Mouse (Mus musculus) midbrain, postnatal 0 days (tissue): ENCODE measurements around the gene Pxmp4. TPM values are rescaled to one million over a fixed set of nuclear protein-coding genes. Genes with fewer than 3 reads are reported as not detected.

ENCODE experiments used
- ATAC-seq: fragments of 200-750 bp; cut with Nextera tagmentation; 2 replicates; pipeline ENCODE4 v1.8.0; 2017; ENCODE audit warnings: moderate number of reproducible peaks, mild to moderate bottlenecking, moderate TSS enrichment, moderate library complexity; ENCODE audit not compliant: low FRiP score
- DNase-seq: peaks from one replicate; pipeline ENCODE4 v3.0.0-alpha.2; 2015; ENCODE audit warnings: low spot score
- H3K27ac ChIP-seq: fragments of 300-500 bp; sonication (generic); 2 replicates; pipeline ENCODE4 v1.5.1; 2014; ENCODE audit warnings: low read depth, mild to moderate bottlenecking, low read length, mixed read lengths
- H3K27me3 ChIP-seq: fragments of 300-500 bp; sonication (generic); 2 replicates; pipeline ENCODE4 v1.6.1; 2014; ENCODE audit warnings: low read length, control low read depth, mixed read lengths; ENCODE audit not compliant: insufficient read depth
- H3K36me3 ChIP-seq: fragments of 300-500 bp; sonication (generic); 2 replicates; pipeline ENCODE4 v1.6.1; 2014; ENCODE audit warnings: low read length, control low read depth, mixed read lengths; ENCODE audit not compliant: insufficient read depth
- H3K4me1 ChIP-seq: fragments of 300-500 bp; sonication (generic); 2 replicates; pipeline ENCODE4 v1.6.1; 2014; ENCODE audit warnings: mild to moderate bottlenecking, control low read depth, antibody characterized with exemption, low read length, mixed read lengths; ENCODE audit not compliant: insufficient read depth
- H3K4me2 ChIP-seq: fragments of 300-500 bp; sonication (generic); 2 replicates; pipeline ENCODE4 v1.6.1; 2014; ENCODE audit warnings: low read depth, mild to moderate bottlenecking, low read length, mixed read lengths; ENCODE audit not compliant: poor library complexity, severe bottlenecking
- H3K4me3 ChIP-seq: fragments of 300-500 bp; sonication (generic); 2 replicates; pipeline ENCODE4 v1.5.1; 2014; ENCODE audit warnings: low read depth, mild to moderate bottlenecking, low read length, moderate library complexity
- H3K9ac ChIP-seq: fragments of 300-500 bp; sonication (generic); replicated peaks from 2 replicates; pipeline ENCODE4 v1.6.1; 2014; ENCODE audit warnings: mild to moderate bottlenecking, low read length, moderate library complexity, mixed read lengths; ENCODE audit not compliant: poor library complexity, severe bottlenecking
- H3K9me3 ChIP-seq: fragments of 300-500 bp; sonication (generic); 2 replicates; pipeline ENCODE4 v1.6.1; 2016; ENCODE audit warnings: low read length, control low read depth
- CTCF ChIP-seq: IDR thresholded peaks from 2 replicates; pipeline ENCODE4 v1.5.1; 2016; ENCODE audit warnings: antibody characterized with exemption, mild to moderate bottlenecking
- WGBS: fragments of 180-500 bp; shearing (Covaris S2); extraction: QIAGEN DNeasy Blood & Tissue Kit; methylation state at CpG from one replicate; pipeline ENCODE4 v1.1.7; 2014; 5-methylcytosine and 5-hydroxymethylcytosine counted together
- polyA plus RNA-seq: library from polyadenylated mRNA; unstranded; fragments of >200 nt; fragmentation: Nextera tagmentation; extraction: Ambion mirVana; gene quantifications from 2 replicates; pipeline ENCODE4 v1.2.1, GENCODE M21; 2015
- total RNA-seq: library from RNA; depleted of rRNA; stranded (reverse); fragments of >200 nt; gene quantifications from 2 replicates; pipeline ENCODE4 v1.2.3, GENCODE M21; 2014

Gene Pxmp4
- total and polyA plus RNA-seq, 2 experiments from 2014 or later = 16.1 to 17.8 TPM

- 56% methylated on average over 15 of the region's 15 CpGs for WGBS
- Histone ChIP-seq H3K27me3 (no peaks in the 10 kb centered on the region), H3K4me1 (no peaks in the 10 kb centered on the region), H3K4me2 (no peak overlapping the region), H3K36me3 (peaks cover 5% of the 10 kb centered on the region; the same call in 1 of the 2 replicates), H3K9me3 (no peaks in the 10 kb centered on the region), H3K27ac (no peak overlapping the region), H3K4me3 (no peak overlapping the region), H3K9ac (no peak overlapping the region)
- DNase-seq (peak; percentile 85), ATAC-seq (peak; percentile 68; the same call in 1 of the 2 replicates)
- TF ChIP-seq CTCF = no peak
Measured at GRCm38 (mm10) chr2:154583906-154584872, 19.3 kb downstream of the Pxmp4 start.

GRCm38 (mm10) chr2:154581421-154581820, 22.1 kb downstream of the Pxmp4 start:
- TF ChIP-seq CTCF = peak; percentile 36
- H3K9me3 ChIP-seq = no peaks in the 10 kb centered on the region
- H3K4me3 ChIP-seq = no peak overlapping the region
- peaks cover 4% of the 10 kb centered on the region; the same call in 1 of the 2 replicates for H3K4me1 ChIP-seq
- H3K36me3 ChIP-seq = no peaks in the 10 kb centered on the region
- no peaks in the 10 kb centered on the region for H3K27me3 ChIP-seq
- no peak overlapping the region for H3K4me2 ChIP-seq
- no peak for ATAC-seq
- 89% methylated on average over 1 of the region's 1 CpGs for WGBS
- H3K27ac ChIP-seq = no peak overlapping the region
- no peak for DNase-seq
- H3K9ac ChIP-seq = no peak overlapping the region

GRCm38 (mm10) chr2:154580586-154580985, 22.9 kb downstream of the Pxmp4 start:
- H3K4me1 ChIP-seq = peaks cover 4% of the 10 kb centered on the region; the same call in 1 of the 2 replicates
- no peak overlapping the region for H3K4me2 ChIP-seq
- no peak overlapping the region for H3K9ac ChIP-seq
- WGBS = 64% methylated on average over 8 of the region's 8 CpGs
- H3K36me3 ChIP-seq = no peaks in the 10 kb centered on the region
- no peak overlapping the region for H3K27ac ChIP-seq
- no peak for TF ChIP-seq CTCF
- no peak overlapping the region for H3K4me3 ChIP-seq
- ATAC-seq (no peak), DNase-seq (no peak)
- H3K27me3 ChIP-seq = no peaks in the 10 kb centered on the region
- H3K9me3 ChIP-seq = no peaks in the 10 kb centered on the region

- H3K9ac ChIP-seq = no peak overlapping the region
- ATAC-seq = no peak
- no peak overlapping the region for H3K4me3 ChIP-seq
- H3K4me2 ChIP-seq = no peak overlapping the region
- no peaks in the 10 kb centered on the region for H3K36me3 ChIP-seq
- no peaks in the 10 kb centered on the region for H3K9me3 ChIP-seq
- no peak overlapping the region for H3K27ac ChIP-seq
- no peak for TF ChIP-seq CTCF
- DNase-seq = no peak
- no peaks in the 10 kb centered on the region for H3K27me3 ChIP-seq
- 59% methylated on average over 6 of the region's 6 CpGs for WGBS
- peaks cover 4% of the 10 kb centered on the region; the same call in 1 of the 2 replicates for H3K4me1 ChIP-seq
Measured at GRCm38 (mm10) chr2:154577744-154578067, 25.8 kb downstream of the Pxmp4 start.

GRCm38 (mm10) chr2:154576876-154577743, 26.4 kb downstream of the Pxmp4 start:
- ATAC-seq (no peak), DNase-seq (no peak)
- Histone ChIP-seq H3K36me3 (no peaks in the 10 kb centered on the region), H3K4me1 (peaks cover 4% of the 10 kb centered on the region; the same call in 1 of the 2 replicates), H3K27ac (no peak overlapping the region; the same call in 1 of the 2 replicates), H3K9me3 (no peaks in the 10 kb centered on the region), H3K27me3 (no peaks in the 10 kb centered on the region), H3K9ac (no peak overlapping the region), H3K4me3 (no peak overlapping the region), H3K4me2 (no peak overlapping the region)
- no peak for TF ChIP-seq CTCF
- 23% methylated on average over 12 of the region's 12 CpGs for WGBS
